8 mouse cellular contexts compared by ENCODE assay signal in the genomic region with DNA sequence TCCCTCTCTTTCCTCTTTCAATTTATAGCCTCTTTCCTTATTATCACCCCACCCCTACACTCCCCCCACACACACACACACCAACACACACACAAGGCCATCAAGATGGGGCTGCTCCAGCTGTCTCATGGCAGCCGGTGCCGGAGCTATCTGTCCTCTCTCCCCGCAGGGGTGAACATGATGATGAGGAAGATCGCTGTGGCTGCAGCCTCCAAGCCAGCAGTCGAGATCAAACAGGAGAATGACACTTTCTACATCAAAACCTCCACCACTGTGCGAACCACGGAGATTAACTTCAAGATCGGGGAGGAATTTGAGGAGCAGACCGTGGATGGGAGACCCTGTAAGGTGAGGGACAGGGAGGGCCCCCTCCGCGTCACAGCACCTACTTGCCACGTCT. TPM values are rescaled to one million over a fixed set of nuclear protein-coding genes. Genes with fewer than 3 reads are reported as not detected.
A peak's percentile ranks its signal among the peaks of the same experiment; 100 is the strongest.
DNase-seq lines count a peak whose midpoint lies in the region; ATAC-seq and TF ChIP-seq lines count a peak whose summit lies in the region.

No protein-coding gene starts in this region.

- no peak for DNase-seq in forebrain, embryonic 10.5 days (ENCODE audit: extremely low spot score, low spot score)
- no peak for DNase-seq in forebrain, postnatal 0 days
- no peak for DNase-seq in lung, postnatal 0 days (ENCODE audit: low spot score)
- no peak for DNase-seq in lung, postnatal 25 days (ENCODE audit: low spot score)
- no peak for DNase-seq in stomach, postnatal 0 days (ENCODE audit: low spot score)
- DNase-seq in adrenal gland, postnatal 14 days = no peak
- DNase-seq in ovary, postnatal 14 days (ENCODE audit: low spot score) = no peak

- 18% methylated on average over 12 of the region's 12 CpGs for WGBS in forebrain, embryonic 10.5 days
- WGBS in forebrain, postnatal 0 days = 36% methylated on average over 12 of the region's 12 CpGs
- WGBS in lung, postnatal 0 days = 16% methylated on average over 12 of the region's 12 CpGs
- WGBS in liver, embryonic 12.5 days (ENCODE audit: insufficient replicate concordance) = 6% methylated on average over 12 of the region's 12 CpGs
- WGBS in stomach, postnatal 0 days = 34% methylated on average over 12 of the region's 12 CpGs

- H3K4me2 ChIP-seq in forebrain, postnatal 0 days (ENCODE audit: low read depth) = no peak overlapping the region
- H3K4me2 ChIP-seq in lung, postnatal 0 days (replicated peaks; ENCODE audit: low read depth, low read length) = peak overlapping the region; percentile 37
- H3K4me2 ChIP-seq in liver, embryonic 12.5 days = peak overlapping the region; percentile 55
- H3K4me2 ChIP-seq in stomach, postnatal 0 days (replicated peaks; ENCODE audit: low read depth) = peak overlapping the region; percentile 47

- H3K9me3 ChIP-seq in forebrain, embryonic 10.5 days = no peaks in the 10 kb centered on the region
- H3K9me3 ChIP-seq in forebrain, postnatal 0 days (ENCODE audit: low read length) = no peaks in the 10 kb centered on the region
- no peaks in the 10 kb centered on the region for H3K9me3 ChIP-seq in lung, postnatal 0 days (ENCODE audit: low read length)
- H3K9me3 ChIP-seq in liver, embryonic 12.5 days (replicated peaks) = no peaks in the 10 kb centered on the region
- no peaks in the 10 kb centered on the region for H3K9me3 ChIP-seq in stomach, postnatal 0 days (ENCODE audit: control insufficient read depth, low read length)

- H3K27ac ChIP-seq in forebrain, embryonic 10.5 days = peak overlapping the region; percentile 95
- H3K27ac ChIP-seq in forebrain, postnatal 0 days (ENCODE audit: low read depth, low read length) = no peak overlapping the region
- H3K27ac ChIP-seq in lung, postnatal 0 days (ENCODE audit: low read length) = no peak overlapping the region
- H3K27ac ChIP-seq in liver, embryonic 12.5 days = no peak overlapping the region
- H3K27ac ChIP-seq in stomach, postnatal 0 days (replicated peaks) = peak overlapping the region; percentile 61; the same call in 1 of the 2 replicates

- H3K9ac ChIP-seq in forebrain, postnatal 0 days = no peak overlapping the region
- no peak overlapping the region for H3K9ac ChIP-seq in lung, postnatal 0 days (replicated peaks; ENCODE audit: low read depth)
- no peak overlapping the region for H3K9ac ChIP-seq in liver, embryonic 12.5 days
- no peak overlapping the region for H3K9ac ChIP-seq in stomach, postnatal 0 days (ENCODE audit: low read length)

- TF ChIP-seq EP300 in lung, postnatal 0 days (IDR thresholded peaks at IDR 0.05) = no peak
- no peak for TF ChIP-seq EP300 in stomach, postnatal 0 days (optimal IDR thresholded peaks at IDR 0.05)

- peaks cover 21% of the 10 kb centered on the region; the same call in 1 of the 2 replicates for H3K27me3 ChIP-seq in forebrain, embryonic 10.5 days (ENCODE audit: poor library complexity, severe bottlenecking)
- H3K27me3 ChIP-seq in forebrain, postnatal 0 days (ENCODE audit: insufficient read depth, low read length) = peaks cover 10% of the 10 kb centered on the region; the same call in 1 of the 2 replicates
- peaks cover 14% of the 10 kb centered on the region; the same call in 1 of the 2 replicates for H3K27me3 ChIP-seq in lung, postnatal 0 days (replicated peaks; ENCODE audit: insufficient read depth, low read length)
- peaks cover 97% of the 10 kb centered on the region for H3K27me3 ChIP-seq in liver, embryonic 12.5 days (replicated peaks)
- H3K27me3 ChIP-seq in stomach, postnatal 0 days (ENCODE audit: control insufficient read depth, insufficient read depth, low read length) = no peaks in the 10 kb centered on the region

- H3K36me3 ChIP-seq in forebrain, embryonic 10.5 days (replicated peaks) = peaks cover 43% of the 10 kb centered on the region
- no peaks in the 10 kb centered on the region for H3K36me3 ChIP-seq in forebrain, postnatal 0 days (ENCODE audit: insufficient read depth)
- H3K36me3 ChIP-seq in lung, postnatal 0 days (ENCODE audit: insufficient read depth, low read length) = no peaks in the 10 kb centered on the region
- no peaks in the 10 kb centered on the region for H3K36me3 ChIP-seq in liver, embryonic 12.5 days
- no peaks in the 10 kb centered on the region for H3K36me3 ChIP-seq in stomach, postnatal 0 days (ENCODE audit: control insufficient read depth, insufficient read depth, low read length)

- H3K4me3 ChIP-seq in forebrain, embryonic 10.5 days = peak overlapping the region; percentile 76
- H3K4me3 ChIP-seq in forebrain, postnatal 0 days (ENCODE audit: low read depth, low read length) = no peak overlapping the region
- no peak overlapping the region for H3K4me3 ChIP-seq in lung, postnatal 0 days (ENCODE audit: low read depth, low read length)
- H3K4me3 ChIP-seq in liver, embryonic 12.5 days = peak overlapping the region; percentile 29
- peak overlapping the region; percentile 23 for H3K4me3 ChIP-seq in stomach, postnatal 0 days (ENCODE audit: low read depth, low read length)

- peaks cover 74% of the 10 kb centered on the region for H3K4me1 ChIP-seq in forebrain, embryonic 10.5 days
- H3K4me1 ChIP-seq in forebrain, postnatal 0 days (ENCODE audit: insufficient read depth) = peaks cover 4% of the 10 kb centered on the region; the same call in 1 of the 2 replicates
- peaks cover 18% of the 10 kb centered on the region for H3K4me1 ChIP-seq in lung, postnatal 0 days (ENCODE audit: insufficient read depth, low read depth, low read length)
- H3K4me1 ChIP-seq in liver, embryonic 12.5 days = peaks cover 28% of the 10 kb centered on the region
- H3K4me1 ChIP-seq in stomach, postnatal 0 days (replicated peaks; ENCODE audit: control insufficient read depth, insufficient read depth) = no peaks in the 10 kb centered on the region; the same call in none of the 2 replicates

- no peak for ATAC-seq in forebrain, postnatal 0 days
- ATAC-seq in lung, postnatal 0 days = no peak
- no peak for ATAC-seq in liver, embryonic 12.5 days
- no peak for ATAC-seq in stomach, postnatal 0 days (ENCODE audit: low FRiP score, low TSS enrichment)

- TF ChIP-seq CTCF in forebrain, postnatal 0 days (IDR thresholded peaks at IDR 0.05; ENCODE audit: low read depth) = no peak
- no peak for TF ChIP-seq CTCF in lung, postnatal 0 days (IDR thresholded peaks at IDR 0.05)
- no peak for TF ChIP-seq CTCF in stomach, postnatal 0 days (IDR thresholded peaks at IDR 0.05; ENCODE audit: low read depth)

RNA-seq across cellular contexts. Expression of a gene that starts 3.5 kb away (rescaled TPM):
- polyA plus RNA-seq in forebrain, embryonic 10.5 days (2016; fragmentation: Nextera tagmentation; extraction: Ambion mirVana) = 834 and 866 TPM in 2 replicates
- 16.8 and 17.4 TPM in 2 replicates for total RNA-seq in forebrain, postnatal 0 days (2014; rRNA removed)
- 24.7 and 28.1 TPM in 2 replicates for polyA plus RNA-seq in forebrain, postnatal 0 days (2015; fragmentation: Nextera tagmentation; extraction: Ambion mirVana)
- 0.21 and 0.38 TPM in 2 replicates for polyA plus RNA-seq in lung, postnatal 0 days (2015; fragmentation: Nextera tagmentation; extraction: Ambion mirVana)
- 3.9 and 6.5 TPM in 2 replicates for polyA plus RNA-seq in liver, embryonic 12.5 days (2016; fragmentation: Nextera tagmentation; extraction: Ambion mirVana)
- 40.4 and 44.3 TPM in 2 replicates for polyA plus RNA-seq in stomach, postnatal 0 days (2015; fragmentation: Nextera tagmentation; extraction: Ambion mirVana)
- not detected in 2 replicates for total RNA-seq in adrenal gland, postnatal 14 days (2021)

RNA-seq across cellular contexts. Expression of a gene that starts 18.9 kb away (rescaled TPM):
- polyA plus RNA-seq in forebrain, embryonic 10.5 days (2016; fragmentation: Nextera tagmentation; extraction: Ambion mirVana) = 81.2 and 86.9 TPM in 2 replicates
- total RNA-seq in forebrain, postnatal 0 days (2014; rRNA removed) = 32.4 and 39.2 TPM in 2 replicates
- 14.5 and 17.9 TPM in 2 replicates for polyA plus RNA-seq in forebrain, postnatal 0 days (2015; fragmentation: Nextera tagmentation; extraction: Ambion mirVana)
- polyA plus RNA-seq in lung, postnatal 0 days (2015; fragmentation: Nextera tagmentation; extraction: Ambion mirVana) = 22.2 and 30.7 TPM in 2 replicates
- polyA plus RNA-seq in liver, embryonic 12.5 days (2016; fragmentation: Nextera tagmentation; extraction: Ambion mirVana) = 7.2 and 7.3 TPM in 2 replicates
- polyA plus RNA-seq in stomach, postnatal 0 days (2015; fragmentation: Nextera tagmentation; extraction: Ambion mirVana) = 5.3 and 5.7 TPM in 2 replicates
- 14.5 and 23.0 TPM in 2 replicates for total RNA-seq in adrenal gland, postnatal 14 days (2021)

RNA-seq across cellular contexts. Expression of a gene that starts 21.4 kb away (rescaled TPM):
- polyA plus RNA-seq in forebrain, embryonic 10.5 days (2016; fragmentation: Nextera tagmentation; extraction: Ambion mirVana) = 19.1 and 22.8 TPM in 2 replicates
- total RNA-seq in forebrain, postnatal 0 days (2014; rRNA removed) = 19.3 and 31.8 TPM in 2 replicates
- 10.9 and 15.6 TPM in 2 replicates for polyA plus RNA-seq in forebrain, postnatal 0 days (2015; fragmentation: Nextera tagmentation; extraction: Ambion mirVana)
- polyA plus RNA-seq in lung, postnatal 0 days (2015; fragmentation: Nextera tagmentation; extraction: Ambion mirVana) = 10.8 and 11.2 TPM in 2 replicates
- polyA plus RNA-seq in liver, embryonic 12.5 days (2016; fragmentation: Nextera tagmentation; extraction: Ambion mirVana) = 11.1 and 11.4 TPM in 2 replicates
- polyA plus RNA-seq in stomach, postnatal 0 days (2015; fragmentation: Nextera tagmentation; extraction: Ambion mirVana) = 7.1 and 7.6 TPM in 2 replicates
- 13.9 and 15.6 TPM in 2 replicates for total RNA-seq in adrenal gland, postnatal 14 days (2021)

RNA-seq across cellular contexts. Expression of a gene that starts 21.8 kb away (rescaled TPM):
- 87.7 and 88.3 TPM in 2 replicates for polyA plus RNA-seq in forebrain, embryonic 10.5 days (2016; fragmentation: Nextera tagmentation; extraction: Ambion mirVana)
- total RNA-seq in forebrain, postnatal 0 days (2014; rRNA removed) = 29.1 and 31.9 TPM in 2 replicates
- 16.1 and 19.3 TPM in 2 replicates for polyA plus RNA-seq in forebrain, postnatal 0 days (2015; fragmentation: Nextera tagmentation; extraction: Ambion mirVana)
- polyA plus RNA-seq in lung, postnatal 0 days (2015; fragmentation: Nextera tagmentation; extraction: Ambion mirVana) = 22.5 and 24.9 TPM in 2 replicates
- 51.9 and 52.2 TPM in 2 replicates for polyA plus RNA-seq in liver, embryonic 12.5 days (2016; fragmentation: Nextera tagmentation; extraction: Ambion mirVana)
- 20.2 and 21.5 TPM in 2 replicates for polyA plus RNA-seq in stomach, postnatal 0 days (2015; fragmentation: Nextera tagmentation; extraction: Ambion mirVana)
- 22.9 and 23.4 TPM in 2 replicates for total RNA-seq in adrenal gland, postnatal 14 days (2021)

RNA-seq across cellular contexts. Expression of a gene that starts 32.6 kb away (rescaled TPM):
- 71.4 and 74.8 TPM in 2 replicates for polyA plus RNA-seq in forebrain, embryonic 10.5 days (2016; fragmentation: Nextera tagmentation; extraction: Ambion mirVana)
- total RNA-seq in forebrain, postnatal 0 days (2014; rRNA removed) = 47.0 and 68.4 TPM in 2 replicates
- 43.4 and 45.7 TPM in 2 replicates for polyA plus RNA-seq in forebrain, postnatal 0 days (2015; fragmentation: Nextera tagmentation; extraction: Ambion mirVana)
- polyA plus RNA-seq in lung, postnatal 0 days (2015; fragmentation: Nextera tagmentation; extraction: Ambion mirVana) = 61.6 and 66.6 TPM in 2 replicates
- 57.0 and 57.3 TPM in 2 replicates for polyA plus RNA-seq in liver, embryonic 12.5 days (2016; fragmentation: Nextera tagmentation; extraction: Ambion mirVana)
- polyA plus RNA-seq in stomach, postnatal 0 days (2015; fragmentation: Nextera tagmentation; extraction: Ambion mirVana) = 61.4 and 63.4 TPM in 2 replicates
- total RNA-seq in adrenal gland, postnatal 14 days (2021) = 115 and 119 TPM in 2 replicates

Comparison
In these comparisons a context has a peak if more than half of its experiments do, and no peak if none do; other contexts are left out.
1. H3K27ac ChIP-seq: peak in forebrain, embryonic 10.5 days (single experiment) and stomach, postnatal 0 days (single experiment); none in forebrain, postnatal 0 days (single experiment), lung, postnatal 0 days (single experiment) and liver, embryonic 12.5 days (single experiment).
2. H3K4me3 ChIP-seq: peak in forebrain, embryonic 10.5 days (single experiment), liver, embryonic 12.5 days (single experiment) and stomach, postnatal 0 days (single experiment); none in forebrain, postnatal 0 days (single experiment) and lung, postnatal 0 days (single experiment).
3. RNA of a gene that starts 3.5 kb away (polyA plus RNA-seq): 834 to 866 TPM in forebrain, embryonic 10.5 days; 40.4 to 44.3 TPM in stomach, postnatal 0 days, 24.7 to 28.1 TPM in forebrain, postnatal 0 days, 3.9 to 6.5 TPM in liver, embryonic 12.5 days and 0.21 to 0.38 TPM in lung, postnatal 0 days; every median in the first group is over 10 times any median in the second.